Mouse (Mus musculus): ENCODE data around the gene Smarcc1. TPM values are rescaled to one million over a fixed set of nuclear protein-coding genes. Genes with fewer than 3 reads are reported as not detected.

Smarcc1 gene
- polyA plus RNA-seq, 1 experiment, result 50.7 TPM

GRCm38 (mm10) chr9:110132201-110132605 lies 14.7 kb downstream of the Smarcc1 start:
- H3K36me3 ChIP-seq (ENCODE audit: control insufficient read depth, insufficient read depth), result peaks cover 34% of the 10 kb centered on the region
- peak overlapping the region; percentile 84 for H3ac ChIP-seq (ENCODE audit: control insufficient read depth, insufficient read length, low read depth)
- peaks cover 50% of the 10 kb centered on the region for H3K79me3 ChIP-seq (ENCODE audit: low read depth)
- TF ChIP-seq CEBPB (IDR thresholded peaks at IDR 0.05; ENCODE audit: low read depth), result no peak
- TF ChIP-seq MAX (IDR thresholded peaks at IDR 0.05), result peak; percentile 62
- TF ChIP-seq FOSL1 (IDR thresholded peaks at IDR 0.05; ENCODE audit: insufficient read depth, low read length, poor library complexity, severe bottlenecking), result no peak
- TF ChIP-seq CTCF (IDR thresholded peaks at IDR 0.05; ENCODE audit: control insufficient read depth, insufficient read depth, insufficient read length), result no peak
- no peak for TF ChIP-seq MYOD1 (IDR thresholded peaks at IDR 0.05; ENCODE audit: control insufficient read depth, insufficient read length, low read depth)
- no peak for TF ChIP-seq USF1 (IDR thresholded peaks at IDR 0.05; ENCODE audit: low read depth)
- TF ChIP-seq MYOG (IDR thresholded peaks at IDR 0.05; ENCODE audit: control insufficient read depth, extremely low read depth, insufficient read length), result no peak
- peaks cover 53% of the 10 kb centered on the region for H3K79me2 ChIP-seq (ENCODE audit: control insufficient read depth, insufficient read depth)
- H3K4me3 ChIP-seq (ENCODE audit: insufficient read depth, poor library complexity, severe bottlenecking), result peak overlapping the region; percentile 63
- no peaks in the 10 kb centered on the region for H3K27me3 ChIP-seq (ENCODE audit: control insufficient read depth, insufficient read depth, insufficient read length)

GRCm38 (mm10) chr9:110132921-110133320 lies 15.4 kb downstream of the Smarcc1 start:
- no peaks in the 10 kb centered on the region for H3K27me3 ChIP-seq (ENCODE audit: control insufficient read depth, insufficient read depth, insufficient read length)
- H3K79me2 ChIP-seq (ENCODE audit: control insufficient read depth, insufficient read depth), result peaks cover 60% of the 10 kb centered on the region
- peaks cover 56% of the 10 kb centered on the region for H3K79me3 ChIP-seq (ENCODE audit: low read depth)
- H3K4me3 ChIP-seq (ENCODE audit: insufficient read depth, poor library complexity, severe bottlenecking), result peak overlapping the region; percentile 63
- no peak overlapping the region for H3ac ChIP-seq (ENCODE audit: control insufficient read depth, insufficient read length, low read depth)
- TF ChIP-seq FOSL1 (IDR thresholded peaks at IDR 0.05; ENCODE audit: insufficient read depth, low read length, poor library complexity, severe bottlenecking), result no peak
- TF ChIP-seq MYOD1 (IDR thresholded peaks at IDR 0.05; ENCODE audit: control insufficient read depth, insufficient read length, low read depth), result no peak
- no peak for TF ChIP-seq MAX (IDR thresholded peaks at IDR 0.05)
- TF ChIP-seq CTCF (IDR thresholded peaks at IDR 0.05; ENCODE audit: control insufficient read depth, insufficient read depth, insufficient read length), result no peak
- TF ChIP-seq CEBPB (IDR thresholded peaks at IDR 0.05; ENCODE audit: low read depth), result no peak
- TF ChIP-seq USF1 (IDR thresholded peaks at IDR 0.05; ENCODE audit: low read depth), result no peak
- no peak for TF ChIP-seq MYOG (IDR thresholded peaks at IDR 0.05; ENCODE audit: control insufficient read depth, extremely low read depth, insufficient read length)
- H3K36me3 ChIP-seq (ENCODE audit: control insufficient read depth, insufficient read depth), result peaks cover 41% of the 10 kb centered on the region

- Histone ChIP-seq H3K36me3 (ENCODE audit: control insufficient read depth, insufficient read depth) (peaks cover 43% of the 10 kb centered on the region), H3K27me3 (ENCODE audit: control insufficient read depth, insufficient read depth, insufficient read length) (no peaks in the 10 kb centered on the region), H3K79me2 (ENCODE audit: control insufficient read depth, insufficient read depth) (peaks cover 72% of the 10 kb centered on the region), H3ac (ENCODE audit: control insufficient read depth, insufficient read length, low read depth) (no peak overlapping the region), H3K4me3 (ENCODE audit: insufficient read depth, poor library complexity, severe bottlenecking) (no peak overlapping the region), H3K79me3 (ENCODE audit: low read depth) (peaks cover 68% of the 10 kb centered on the region)
- TF ChIP-seq USF1 (IDR thresholded peaks at IDR 0.05; ENCODE audit: low read depth), result no peak
Observed at GRCm38 (mm10) chr9:110134176-110134575, 16.7 kb downstream of the Smarcc1 start.

GRCm38 (mm10) chr9:110139119-110139518 lies 21.6 kb downstream of the Smarcc1 start:
- peaks cover 93% of the 10 kb centered on the region for H3K79me3 ChIP-seq (ENCODE audit: low read depth)
- TF ChIP-seq USF1 (IDR thresholded peaks at IDR 0.05; ENCODE audit: low read depth) (no peak), CEBPB (IDR thresholded peaks at IDR 0.05; ENCODE audit: low read depth) (no peak), FOSL1 (IDR thresholded peaks at IDR 0.05; ENCODE audit: insufficient read depth, low read length, poor library complexity, severe bottlenecking) (no peak), MYOD1 (IDR thresholded peaks at IDR 0.05; ENCODE audit: control insufficient read depth, insufficient read length, low read depth) (no peak), CTCF (IDR thresholded peaks at IDR 0.05; ENCODE audit: control insufficient read depth, insufficient read depth, insufficient read length) (no peak), MYOG (IDR thresholded peaks at IDR 0.05; ENCODE audit: control insufficient read depth, extremely low read depth, insufficient read length) (no peak), MAX (IDR thresholded peaks at IDR 0.05) (no peak)
- peaks cover 71% of the 10 kb centered on the region for H3K36me3 ChIP-seq (ENCODE audit: control insufficient read depth, insufficient read depth)
- H3K27me3 ChIP-seq (ENCODE audit: control insufficient read depth, insufficient read depth, insufficient read length), result no peaks in the 10 kb centered on the region
- H3K4me3 ChIP-seq (ENCODE audit: insufficient read depth, poor library complexity, severe bottlenecking), result no peak overlapping the region
- peaks cover 100% of the 10 kb centered on the region for H3K79me2 ChIP-seq (ENCODE audit: control insufficient read depth, insufficient read depth)
- H3ac ChIP-seq (ENCODE audit: control insufficient read depth, insufficient read length, low read depth), result no peak overlapping the region

- Histone ChIP-seq H3K36me3 (ENCODE audit: control insufficient read depth, insufficient read depth) (peaks cover 64% of the 10 kb centered on the region), H3K27me3 (ENCODE audit: control insufficient read depth, insufficient read depth, insufficient read length) (no peaks in the 10 kb centered on the region), H3K79me3 (ENCODE audit: low read depth) (peaks cover 83% of the 10 kb centered on the region), H3K4me3 (ENCODE audit: insufficient read depth, poor library complexity, severe bottlenecking) (no peak overlapping the region), H3ac (ENCODE audit: control insufficient read depth, insufficient read length, low read depth) (no peak overlapping the region), H3K79me2 (ENCODE audit: control insufficient read depth, insufficient read depth) (peaks cover 100% of the 10 kb centered on the region)
- TF ChIP-seq MYOG (IDR thresholded peaks at IDR 0.05; ENCODE audit: control insufficient read depth, extremely low read depth, insufficient read length) (no peak), USF1 (IDR thresholded peaks at IDR 0.05; ENCODE audit: low read depth) (no peak), FOSL1 (IDR thresholded peaks at IDR 0.05; ENCODE audit: insufficient read depth, low read length, poor library complexity, severe bottlenecking) (no peak), CTCF (IDR thresholded peaks at IDR 0.05; ENCODE audit: control insufficient read depth, insufficient read depth, insufficient read length) (no peak), CEBPB (IDR thresholded peaks at IDR 0.05; ENCODE audit: low read depth) (no peak), MAX (IDR thresholded peaks at IDR 0.05) (no peak)
Observed at GRCm38 (mm10) chr9:110142097-110142496, 24.6 kb downstream of the Smarcc1 start.

- no peak overlapping the region for H3K4me3 ChIP-seq (ENCODE audit: insufficient read depth, poor library complexity, severe bottlenecking)
- H3K79me3 ChIP-seq (ENCODE audit: low read depth), result peaks cover 42% of the 10 kb centered on the region
- H3K27me3 ChIP-seq (ENCODE audit: control insufficient read depth, insufficient read depth, insufficient read length), result no peaks in the 10 kb centered on the region
- peaks cover 84% of the 10 kb centered on the region for H3K79me2 ChIP-seq (ENCODE audit: control insufficient read depth, insufficient read depth)
- peaks cover 76% of the 10 kb centered on the region for H3K36me3 ChIP-seq (ENCODE audit: control insufficient read depth, insufficient read depth)
- TF ChIP-seq CEBPB (IDR thresholded peaks at IDR 0.05; ENCODE audit: low read depth), result no peak
- TF ChIP-seq MAX (IDR thresholded peaks at IDR 0.05), result no peak
- no peak for TF ChIP-seq USF1 (IDR thresholded peaks at IDR 0.05; ENCODE audit: low read depth)
- no peak overlapping the region for H3ac ChIP-seq (ENCODE audit: control insufficient read depth, insufficient read length, low read depth)
Observed at GRCm38 (mm10) chr9:110148598-110148997, 31.1 kb downstream of the Smarcc1 start.
